Mouse (Mus musculus) liver, embryonic 11.5 days (tissue): ENCODE data around the gene Cyyr1. TPM values are rescaled to one million over a fixed set of nuclear protein-coding genes. Genes with fewer than 3 reads are reported as not detected.

Experiments
- ATAC-seq: fragments of 200-750 bp; cut with Nextera tagmentation; replicated peaks from 2 replicates; pipeline ENCODE4 v1.8.0; 2017; ENCODE audit warnings: moderate number of reproducible peaks, mild to moderate bottlenecking, moderate TSS enrichment, moderate library complexity; ENCODE audit not compliant: low FRiP score
- DNase-seq: peaks from one replicate; pipeline ENCODE4 v3.0.0-alpha.2; 2017; ENCODE audit warnings: low spot score
- H3K27ac ChIP-seq: fragments of 300-500 bp; sonication (generic); 2 replicates; pipeline ENCODE4 v1.5.1; 2014; ENCODE audit warnings: mild to moderate bottlenecking, low read depth, low read length, control low read depth
- H3K27me3 ChIP-seq: fragments of 300-500 bp; sonication (generic); replicated peaks from 2 replicates; pipeline ENCODE4 v1.6.1; 2014; ENCODE audit warnings: low read length, mixed read lengths; ENCODE audit not compliant: control insufficient read depth, insufficient read depth
- H3K36me3 ChIP-seq: fragments of 300-500 bp; sonication (generic); 2 replicates; pipeline ENCODE4 v1.6.1; 2014; ENCODE audit warnings: mild to moderate bottlenecking, low read length, moderate library complexity, mixed read lengths; ENCODE audit not compliant: control insufficient read depth, insufficient read depth
- H3K4me1 ChIP-seq: fragments of 300-500 bp; sonication (generic); replicated peaks from 2 replicates; pipeline ENCODE4 v1.6.1; 2014; ENCODE audit warnings: low read length, mixed read lengths; ENCODE audit not compliant: control insufficient read depth, insufficient read depth
- H3K4me2 ChIP-seq: fragments of 300-500 bp; sonication (generic); 2 replicates; pipeline ENCODE4 v1.6.1; 2014; ENCODE audit warnings: mild to moderate bottlenecking, control low read depth, moderate library complexity
- H3K4me3 ChIP-seq: fragments of 300-500 bp; sonication (generic); 2 replicates; pipeline ENCODE4 v1.5.1; 2014; ENCODE audit warnings: low read depth, low read length, control low read depth
- H3K9ac ChIP-seq: fragments of 300-500 bp; sonication (generic); 2 replicates; pipeline ENCODE4 v1.6.1; 2014; ENCODE audit warnings: low read depth, low read length, control low read depth
- H3K9me3 ChIP-seq: fragments of 300-500 bp; sonication (generic); 2 replicates; pipeline ENCODE4 v1.6.1; 2016; ENCODE audit warnings: low read length, inconsistent platforms, mixed read lengths; ENCODE audit not compliant: control insufficient read depth
- WGBS: fragments of 180-500 bp; shearing (Covaris S2); extraction: QIAGEN DNeasy Blood & Tissue Kit; methylation state at CpG from one replicate; pipeline ENCODE4 v1.1.7; 2014; 5-methylcytosine and 5-hydroxymethylcytosine counted together
- polyA plus RNA-seq: library from polyadenylated mRNA; unstranded; fragments of >200 nt; fragmentation: Nextera tagmentation; extraction: Ambion mirVana; gene quantifications from 2 replicates; pipeline ENCODE4 v1.2.1, GENCODE M21; 2014

Cyyr1 gene
- polyA plus RNA-seq, 1 experiment from 2014 or later, result 1.5 TPM

DNA sequence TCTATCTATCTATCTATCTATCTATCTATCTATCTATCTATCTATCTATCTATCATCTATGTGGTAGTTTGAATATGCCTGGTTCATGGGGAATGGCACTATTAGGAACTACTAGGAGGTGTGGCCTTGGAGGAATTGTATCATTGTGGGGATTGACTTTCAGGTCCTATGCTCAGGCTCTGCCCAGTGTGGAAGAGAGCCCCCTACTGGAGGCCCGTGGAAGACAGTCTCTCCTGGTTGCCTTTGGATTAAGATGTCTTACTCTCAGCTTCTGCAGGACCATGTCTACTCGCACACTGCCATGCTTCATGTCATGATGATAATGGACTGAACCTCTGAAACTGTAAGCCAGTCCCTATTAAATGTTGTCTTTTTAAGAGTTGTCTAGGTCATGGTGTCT is 117.8 kb downstream of the Cyyr1 start:
- no peak for DNase-seq
- no peak overlapping the region for H3K4me3 ChIP-seq

DNA sequence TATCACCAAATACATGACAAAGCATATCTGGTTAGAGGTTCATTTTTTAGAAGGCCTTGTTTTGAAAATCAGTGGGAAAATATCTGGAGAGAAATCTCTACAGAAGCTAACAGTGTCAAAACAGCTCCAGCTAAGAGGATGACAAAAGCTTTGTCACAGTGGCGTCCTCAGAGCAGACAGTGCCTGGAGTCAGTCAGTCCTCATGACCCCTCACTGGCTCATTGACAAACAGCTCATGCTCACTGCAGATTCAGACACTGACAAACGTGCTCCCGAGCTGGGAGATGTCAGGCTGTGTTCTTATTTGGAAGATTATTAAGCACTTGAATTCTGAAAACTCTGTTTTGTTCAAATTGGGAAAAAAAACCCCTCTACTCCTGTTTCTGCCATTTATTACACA is 124.0 kb downstream of the Cyyr1 start:
- Histone ChIP-seq H3K4me2 (no peak overlapping the region), H3K4me1 (no peaks in the 10 kb centered on the region), H3K9me3 (no peaks in the 10 kb centered on the region), H3K27ac (no peak overlapping the region), H3K9ac (no peak overlapping the region), H3K27me3 (no peaks in the 10 kb centered on the region), H3K4me3 (no peak overlapping the region), H3K36me3 (no peaks in the 10 kb centered on the region)
- DNase-seq, result no peak
- WGBS, result 51% methylated on average over 3 of the region's 3 CpGs
- ATAC-seq, result no peak

More for the DNA sequence above, 117.8 kb downstream of the Cyyr1 start:
- no peak for ATAC-seq
- no peak overlapping the region for H3K27ac ChIP-seq
- H3K36me3 ChIP-seq, result no peaks in the 10 kb centered on the region
- no peak overlapping the region for H3K4me2 ChIP-seq
- no peaks in the 10 kb centered on the region for H3K4me1 ChIP-seq
- H3K9me3 ChIP-seq, result no peaks in the 10 kb centered on the region
- no peak overlapping the region for H3K9ac ChIP-seq
- H3K27me3 ChIP-seq, result no peaks in the 10 kb centered on the region
- WGBS, result 60% methylated on average over 2 of the region's 2 CpGs

DNA sequence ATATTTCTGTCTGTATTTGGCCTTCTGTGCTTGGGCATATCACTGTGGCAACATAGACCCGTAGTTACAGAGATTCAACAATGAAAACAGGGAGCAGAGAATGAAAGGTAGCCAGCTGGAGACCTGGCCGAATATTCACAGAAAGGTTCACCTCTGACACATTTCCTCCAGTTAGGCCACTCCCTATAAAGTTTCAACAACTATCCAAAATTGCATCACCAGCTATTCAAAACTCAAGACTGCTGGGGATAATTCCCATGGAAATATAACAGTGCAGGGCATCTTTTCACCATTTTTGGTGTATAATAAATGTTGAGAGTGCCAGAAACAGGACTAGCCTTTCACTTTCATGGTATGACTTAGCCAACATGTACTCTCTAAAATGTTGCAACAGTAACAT is 130.3 kb downstream of the Cyyr1 start:
- ATAC-seq (no peak), DNase-seq (no peak)
- H3K4me3 ChIP-seq, result no peak overlapping the region
- no peaks in the 10 kb centered on the region for H3K4me1 ChIP-seq
- no peak overlapping the region for H3K4me2 ChIP-seq
- no peak overlapping the region for H3K9ac ChIP-seq
- H3K27me3 ChIP-seq, result no peaks in the 10 kb centered on the region
- H3K27ac ChIP-seq, result no peak overlapping the region
- H3K36me3 ChIP-seq, result no peaks in the 10 kb centered on the region
- whole genome bisulfite sequencing, result 76% methylated on average over 2 of the region's 2 CpGs
- no peaks in the 10 kb centered on the region for H3K9me3 ChIP-seq

DNA sequence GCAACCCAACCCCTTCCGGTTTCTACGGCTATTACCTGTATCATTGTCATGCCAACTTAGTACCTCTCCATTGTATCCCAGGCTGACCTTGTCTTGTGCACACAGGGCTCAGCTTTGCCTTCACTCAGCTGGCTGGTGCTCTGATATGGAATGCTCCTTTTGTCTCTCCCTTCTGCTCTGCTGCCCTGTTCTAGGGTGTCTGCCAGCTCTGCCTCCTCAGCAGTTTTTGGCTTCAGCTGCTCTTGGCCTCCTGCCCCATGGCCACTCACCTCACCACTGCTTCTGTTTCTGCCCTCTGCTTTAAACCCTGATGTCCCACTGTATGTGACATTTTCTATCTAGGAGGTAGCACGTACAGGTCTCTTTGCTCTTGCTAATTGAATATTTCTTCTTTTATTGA is 137.8 kb downstream of the Cyyr1 start:
- WGBS, result 88% methylated on average over 3 of the region's 3 CpGs
- Histone ChIP-seq H3K27me3 (no peaks in the 10 kb centered on the region), H3K4me1 (no peaks in the 10 kb centered on the region), H3K36me3 (no peaks in the 10 kb centered on the region), H3K9ac (no peak overlapping the region), H3K4me2 (no peak overlapping the region), H3K4me3 (no peak overlapping the region), H3K27ac (no peak overlapping the region), H3K9me3 (no peaks in the 10 kb centered on the region)
- DNase-seq (no peak), ATAC-seq (no peak)

DNA sequence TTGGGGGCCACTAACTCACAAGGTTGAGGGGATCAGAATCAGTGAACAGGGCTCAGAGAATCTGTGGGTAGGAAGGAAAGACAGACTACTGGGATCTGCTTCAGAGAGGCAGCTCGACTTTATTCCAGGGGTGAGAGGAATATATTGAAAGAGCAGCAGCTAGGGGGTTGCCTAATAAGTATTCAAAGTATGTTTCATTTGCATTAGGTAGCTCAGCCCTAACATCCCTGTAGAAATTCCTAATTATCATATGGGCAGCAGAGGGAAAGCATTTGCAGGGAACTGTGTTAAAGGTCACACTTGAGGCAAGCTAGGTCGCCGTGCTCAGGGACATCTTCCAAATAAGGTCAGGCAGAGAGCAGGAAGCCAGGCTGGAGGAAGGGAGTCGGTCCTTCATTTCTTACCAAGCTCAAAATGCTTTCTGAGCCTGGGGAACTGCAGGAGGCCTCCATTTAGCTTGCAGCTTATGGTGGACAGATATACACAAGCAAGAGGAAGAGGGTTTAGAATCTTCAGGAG is 159.7 kb downstream of the Cyyr1 start:
- H3K36me3 ChIP-seq, result no peaks in the 10 kb centered on the region
- H3K4me1 ChIP-seq, result no peaks in the 10 kb centered on the region
- no peaks in the 10 kb centered on the region for H3K9me3 ChIP-seq
- H3K27ac ChIP-seq, result no peak overlapping the region
- H3K4me3 ChIP-seq, result no peak overlapping the region
- ATAC-seq (no peak), DNase-seq (no peak)
- H3K4me2 ChIP-seq, result no peak overlapping the region
- WGBS, result 30% methylated on average over 4 of the region's 4 CpGs
- H3K27me3 ChIP-seq, result no peaks in the 10 kb centered on the region
- no peak overlapping the region for H3K9ac ChIP-seq

DNA sequence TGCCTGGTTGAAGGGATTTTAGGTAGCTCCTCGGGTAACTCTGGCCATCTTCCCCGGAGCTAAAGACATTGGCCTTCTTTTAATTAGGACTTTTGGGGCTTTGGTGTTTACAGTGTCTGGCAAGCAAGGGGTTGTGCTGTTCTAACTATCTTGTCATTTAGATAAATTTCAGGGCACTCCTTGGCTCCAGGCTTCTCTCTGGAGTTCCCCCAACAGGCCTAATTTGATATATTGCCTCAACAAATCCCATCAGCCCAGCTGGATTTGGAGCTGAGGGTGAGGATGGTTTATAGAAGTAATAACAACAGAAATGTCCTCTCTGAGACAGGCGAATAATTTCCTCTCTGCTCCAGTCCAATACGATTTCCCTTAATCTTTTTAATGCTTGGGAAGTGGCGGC is 166.4 kb downstream of the Cyyr1 start:
- H3K4me2 ChIP-seq, result no peak overlapping the region
- H3K36me3 ChIP-seq, result no peaks in the 10 kb centered on the region
- no peaks in the 10 kb centered on the region for H3K4me1 ChIP-seq
- no peak overlapping the region for H3K27ac ChIP-seq
- no peak overlapping the region for H3K9ac ChIP-seq
- no peaks in the 10 kb centered on the region for H3K27me3 ChIP-seq
- ATAC-seq (no peak), DNase-seq (no peak)
- no peaks in the 10 kb centered on the region for H3K9me3 ChIP-seq
- WGBS, result 63% methylated on average over 5 of the region's 5 CpGs
- no peak overlapping the region for H3K4me3 ChIP-seq

Other genes with a start within 250 kb of the Cyyr1 start
- gene Adamts1, start 249.7 kb upstream of the Cyyr1 start, polyA plus RNA-seq, result 23.6 and 25.6 TPM in 2 replicates